Mouse (Mus musculus): ENCODE results near the gene Spaca9. TPM values are rescaled to one million over a fixed set of nuclear protein-coding genes. Genes with fewer than 3 reads are reported as not detected.

Spaca9 gene
- total RNA-seq, 2 experiments from 2014 or later = not detected

DNA sequence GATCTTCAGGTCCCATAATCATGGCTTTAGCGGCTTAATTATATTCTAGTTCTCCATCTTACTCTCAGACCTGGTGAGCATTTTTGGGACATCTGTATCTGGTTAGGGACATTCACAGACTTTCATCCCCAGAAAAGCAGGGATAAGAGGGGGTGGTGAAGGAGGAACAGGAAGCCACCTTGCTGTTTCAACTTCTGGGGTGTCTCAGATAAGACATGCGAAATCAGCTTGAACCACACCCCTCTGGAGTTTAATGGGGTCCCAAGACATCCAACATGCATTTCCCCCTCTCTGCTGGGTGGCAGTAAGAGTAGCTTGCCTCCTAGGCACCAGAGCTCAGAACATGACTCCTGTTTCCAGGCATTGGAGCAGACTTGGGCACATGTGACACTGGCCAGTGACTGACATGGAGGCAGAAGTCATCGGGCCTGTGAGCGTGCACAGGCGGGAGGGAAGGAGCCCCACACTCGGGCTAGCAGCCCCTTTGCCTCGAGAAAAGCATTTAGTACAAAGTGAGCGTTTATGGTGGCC lies 6.6 kb upstream of the Spaca9 start:
- no peak overlapping the region for H3K27ac ChIP-seq
- no peak overlapping the region for H3K4me3 ChIP-seq
- TF ChIP-seq CTCF (conservative IDR thresholded peaks at IDR 0.05) = no peak
- DNase-seq (ENCODE audit: low spot score in 2 of 2) = no peak

GRCm38 (mm10) chr2:28701646-28702262 lies 2.2 kb upstream of the Spaca9 start:
- TF ChIP-seq CTCF (conservative IDR thresholded peaks at IDR 0.05) = no peak
- H3K27ac ChIP-seq = no peak overlapping the region
- H3K4me3 ChIP-seq = no peak overlapping the region
- DNase-seq (ENCODE audit: low spot score in 2 of 2) = no peak

DNA sequence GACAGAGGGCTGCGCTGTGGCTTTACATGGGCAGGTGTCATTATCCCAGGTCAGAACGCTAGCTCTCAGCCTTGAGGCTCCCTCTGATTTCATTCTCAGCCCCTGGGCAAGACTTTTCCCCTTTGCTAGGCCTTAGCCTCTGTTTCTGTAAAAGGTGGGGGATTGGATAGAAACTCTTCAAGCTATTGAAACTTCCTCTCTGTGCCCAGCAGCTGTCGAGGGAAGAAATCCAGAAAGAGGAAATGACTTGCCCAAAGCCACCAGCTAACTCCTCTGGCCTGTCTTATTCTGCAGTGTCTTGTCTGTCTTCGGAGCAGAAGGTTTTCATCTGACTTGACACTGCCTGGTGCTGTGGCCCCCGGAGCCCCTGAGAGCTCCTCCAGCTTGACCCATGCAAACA lies 961 bp downstream of the Spaca9 start:
- Histone ChIP-seq H3K4me3 (no peak overlapping the region), H3K27ac (no peak overlapping the region)
- no peak for TF ChIP-seq CTCF (conservative IDR thresholded peaks at IDR 0.05)
- DNase-seq (ENCODE audit: low spot score in 2 of 2) = no peak

DNA sequence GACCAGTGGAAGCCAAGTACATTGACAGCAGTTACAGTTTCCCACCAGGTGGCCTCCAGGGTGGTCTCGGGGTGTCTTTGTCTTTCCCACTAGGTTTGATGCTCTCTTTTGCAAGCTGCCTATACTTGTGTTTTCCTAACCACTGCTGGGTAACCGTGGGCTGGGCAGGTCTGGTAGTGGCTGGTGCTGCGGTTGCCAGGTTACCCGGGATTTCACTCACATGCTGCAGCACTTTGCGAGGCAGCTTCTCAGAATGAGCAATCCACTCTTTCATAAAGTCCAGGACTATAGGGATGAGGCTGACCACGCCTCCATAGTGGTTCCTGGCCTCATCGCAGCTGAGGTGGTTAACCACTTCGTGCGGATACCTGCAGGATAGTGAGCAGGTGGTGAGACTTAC lies 6.8 kb downstream of the Spaca9 start:
- no peak overlapping the region for H3K27ac ChIP-seq
- DNase-seq (ENCODE audit: low spot score in 2 of 2) = no peak
- no peak for TF ChIP-seq CTCF (conservative IDR thresholded peaks at IDR 0.05)
- no peak overlapping the region for H3K4me3 ChIP-seq

- peak in 1 of 2 experiments; percentile 35 for DNase-seq (ENCODE audit: low spot score in 2 of 2)
- H3K27ac ChIP-seq = no peak overlapping the region
- peak; percentile 74 for TF ChIP-seq CTCF (conservative IDR thresholded peaks at IDR 0.05)
- no peak overlapping the region for H3K4me3 ChIP-seq
These were observed 11.1 kb downstream of the Spaca9 start for GRCm38 (mm10) chr2:28688431-28688830.

DNA sequence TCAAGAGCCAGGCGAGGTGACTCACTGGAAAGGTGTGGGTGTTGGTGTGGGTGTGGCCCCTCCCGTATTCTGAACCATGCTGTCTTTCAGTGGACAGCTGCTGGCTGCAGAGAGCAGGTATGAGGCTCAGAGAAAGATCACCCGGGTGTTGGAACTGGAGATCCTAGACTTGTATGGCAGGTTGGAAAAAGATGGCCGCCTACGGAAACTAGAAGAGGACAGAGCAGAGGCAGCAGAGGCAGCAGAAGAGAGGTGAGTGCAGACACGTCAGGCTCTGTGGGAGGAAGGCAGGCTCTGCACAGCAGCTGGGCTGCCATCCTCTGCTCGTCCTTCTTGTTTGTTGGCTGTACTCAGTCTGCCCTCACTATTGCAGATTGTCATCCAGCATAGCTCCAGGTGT lies 13.6 kb downstream of the Spaca9 start:
- no peak for TF ChIP-seq CTCF (conservative IDR thresholded peaks at IDR 0.05)
- no peak overlapping the region for H3K27ac ChIP-seq
- H3K4me3 ChIP-seq = no peak overlapping the region
- DNase-seq (ENCODE audit: low spot score in 2 of 2) = no peak

GRCm38 (mm10) chr2:28681718-28682117 lies 17.8 kb downstream of the Spaca9 start:
- DNase-seq (ENCODE audit: low spot score in 2 of 2) = peak; percentile 62
- no peak for TF ChIP-seq CTCF (conservative IDR thresholded peaks at IDR 0.05)
- no peak overlapping the region for H3K4me3 ChIP-seq

DNA sequence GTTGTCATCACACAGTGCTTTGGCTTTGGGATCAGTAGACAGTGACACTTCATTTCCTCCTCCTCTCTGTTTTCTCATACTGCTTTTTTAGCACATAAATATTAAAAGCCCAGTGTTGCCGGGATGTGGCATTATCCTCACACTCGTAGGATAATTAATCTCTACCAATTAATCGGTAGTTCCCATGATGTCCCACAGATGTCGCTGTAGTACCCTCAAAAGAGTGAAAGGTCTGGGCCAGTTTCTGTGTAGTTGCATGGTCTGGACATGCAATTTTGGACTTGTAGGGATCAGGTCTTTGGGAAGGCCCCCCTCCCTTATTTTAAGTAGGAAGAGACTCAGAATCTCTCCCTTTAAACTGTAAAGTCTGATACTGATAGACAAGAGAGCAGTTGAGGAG lies 18.8 kb downstream of the Spaca9 start:
- TF ChIP-seq CTCF (conservative IDR thresholded peaks at IDR 0.05) = peak; percentile 82
- peak in 1 of 2 experiments; percentile 61 for DNase-seq (ENCODE audit: low spot score in 2 of 2)
- H3K4me3 ChIP-seq = no peak overlapping the region
- peak overlapping the region; percentile 28; the same call in 1 of the 2 replicates for H3K27ac ChIP-seq

More at GRCm38 (mm10) chr2:28681718-28682117, 17.8 kb downstream of the Spaca9 start:
- peak overlapping the region; percentile 28; the same call in 1 of the 2 replicates for H3K27ac ChIP-seq

DNA sequence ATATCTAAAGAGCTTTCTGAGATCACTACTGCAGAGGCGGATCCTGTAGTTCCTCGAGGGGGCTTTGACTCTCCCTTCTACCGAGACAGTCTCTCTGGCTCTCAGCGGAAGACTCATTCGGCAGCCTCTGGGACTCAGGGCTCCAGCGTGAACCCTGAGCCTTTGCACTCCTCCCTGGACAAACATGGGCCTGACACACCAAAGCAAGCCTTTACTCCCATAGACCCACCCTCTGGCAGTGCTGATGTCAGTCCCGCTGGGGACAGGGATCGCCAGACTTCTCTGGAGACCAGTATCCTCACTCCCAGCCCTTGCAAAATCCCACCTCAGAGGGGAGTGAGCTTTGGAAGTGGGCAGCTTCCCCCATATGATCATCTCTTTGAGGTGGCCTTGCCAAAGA lies 23.5 kb downstream of the Spaca9 start:
- DNase-seq (ENCODE audit: low spot score in 2 of 2) = no peak
- no peak for TF ChIP-seq CTCF (conservative IDR thresholded peaks at IDR 0.05)
- Histone ChIP-seq H3K4me3 (no peak overlapping the region), H3K27ac (no peak overlapping the region)

- Histone ChIP-seq H3K4me3 (no peak overlapping the region), H3K27ac (no peak overlapping the region)
- no peak for DNase-seq (ENCODE audit: low spot score in 2 of 2)
- no peak for TF ChIP-seq CTCF (conservative IDR thresholded peaks at IDR 0.05)
These were observed 28.1 kb downstream of the Spaca9 start for GRCm38 (mm10) chr2:28671438-28671837.

DNA sequence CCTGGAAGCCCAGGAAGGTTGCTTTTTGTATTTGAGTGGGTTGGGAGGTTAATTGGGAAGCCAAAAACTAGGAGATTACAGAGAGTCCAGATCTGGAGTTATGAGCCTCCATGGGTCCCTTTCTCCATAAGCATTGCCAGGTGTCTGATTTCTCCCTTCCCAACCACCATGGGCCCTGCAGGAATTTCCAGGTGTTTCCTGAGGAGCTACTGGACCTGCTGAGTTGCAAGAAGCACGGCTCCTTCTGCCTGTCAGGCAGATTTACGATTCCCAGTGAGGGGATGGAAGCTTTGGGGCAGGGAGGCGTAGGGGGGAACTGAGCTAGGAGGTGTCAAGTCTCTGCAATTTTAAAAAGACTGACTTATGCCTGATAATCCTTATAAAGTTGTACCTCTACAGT lies 33.7 kb downstream of the Spaca9 start:
- no peak overlapping the region for H3K4me3 ChIP-seq
- no peak for TF ChIP-seq CTCF (conservative IDR thresholded peaks at IDR 0.05)
- DNase-seq (ENCODE audit: low spot score in 2 of 2) = no peak
- H3K27ac ChIP-seq = no peak overlapping the region

GRCm38 (mm10) chr2:28662891-28663290 lies 36.6 kb downstream of the Spaca9 start:
- no peak for TF ChIP-seq CTCF (conservative IDR thresholded peaks at IDR 0.05)
- Histone ChIP-seq H3K4me3 (no peak overlapping the region), H3K27ac (no peak overlapping the region)
- no peak for DNase-seq (ENCODE audit: low spot score in 2 of 2)

DNA sequence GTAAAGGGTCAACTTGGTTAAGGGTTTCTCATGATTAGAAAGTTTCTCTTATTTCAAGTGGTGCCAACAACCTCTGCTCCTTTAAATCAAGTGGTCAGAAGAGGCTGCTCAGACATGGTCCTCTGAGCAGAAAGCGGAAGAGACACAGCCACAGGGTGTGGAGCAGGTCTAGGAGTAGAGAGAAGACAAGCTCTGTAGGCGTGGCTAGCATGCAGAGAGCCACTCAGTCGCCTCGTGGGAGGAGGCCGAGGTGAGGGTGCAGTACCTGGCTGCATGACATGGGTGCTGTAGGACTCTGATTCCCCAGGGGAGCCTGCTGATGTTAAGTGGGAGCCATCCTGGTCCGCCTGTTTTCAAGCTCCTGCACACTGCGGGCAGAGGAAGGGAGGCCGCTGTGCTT lies 43.3 kb downstream of the Spaca9 start:
- Histone ChIP-seq H3K4me3 (no peak overlapping the region), H3K27ac (no peak overlapping the region)
- no peak for TF ChIP-seq CTCF (conservative IDR thresholded peaks at IDR 0.05)
- DNase-seq (ENCODE audit: low spot score in 2 of 2) = no peak

GRCm38 (mm10) chr2:28654295-28654694 lies 45.2 kb downstream of the Spaca9 start:
- Histone ChIP-seq H3K27ac (no peak overlapping the region), H3K4me3 (no peak overlapping the region)
- DNase-seq (ENCODE audit: low spot score in 2 of 2) = no peak
- TF ChIP-seq CTCF (conservative IDR thresholded peaks at IDR 0.05) = peak; percentile 75

Data from layer of hippocampus, adult 2 months (tissue).